Mouse (Mus musculus): ENCODE results near the gene Rps6kl1. TPM values are rescaled to one million over a fixed set of nuclear protein-coding genes. Genes with fewer than 3 reads are reported as not detected.

Gene Rps6kl1
- polyA plus RNA-seq, 1 experiment from 2014 or later, result 0.69 TPM

DNA sequence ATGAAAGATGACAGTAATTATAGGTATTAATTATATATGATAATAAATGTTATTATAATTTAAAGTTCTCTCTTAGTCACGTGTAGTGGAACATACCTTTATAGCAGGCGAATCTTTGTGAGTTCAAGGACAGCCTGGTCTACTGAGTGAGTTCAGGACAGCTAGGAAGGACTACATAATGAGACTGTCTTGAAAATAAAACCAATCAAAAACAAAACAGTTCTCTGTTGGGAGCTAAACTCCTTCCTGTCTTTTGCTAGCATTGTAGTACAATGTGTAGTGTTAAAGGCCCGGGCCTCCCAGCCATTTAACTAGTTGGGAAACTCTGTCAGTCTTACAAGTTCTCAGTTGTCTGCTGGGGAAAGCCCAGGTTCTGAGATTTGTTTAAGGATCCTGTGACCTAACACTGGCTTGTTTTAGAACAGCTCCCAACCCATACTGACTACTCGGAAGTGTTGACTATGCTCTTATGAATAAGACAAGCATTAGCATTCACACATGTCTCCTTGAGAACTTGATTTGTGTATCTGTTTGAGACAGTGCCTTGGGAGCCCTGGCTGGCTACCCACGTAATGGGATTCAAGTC is 49.5 kb downstream of the Rps6kl1 start:
- 77% methylated on average over 5 of the region's 5 CpGs for WGBS
- Histone ChIP-seq H3K4me2 (replicated peaks) (no peak overlapping the region), H3K27me3 (no peaks in the 10 kb centered on the region), H3K9me3 (replicated peaks) (no peaks in the 10 kb centered on the region), H3K9ac (no peak overlapping the region), H3K36me3 (no peaks in the 10 kb centered on the region), H3K4me3 (replicated peaks) (no peak overlapping the region), H3K27ac (replicated peaks) (no peak overlapping the region), H3K4me1 (peaks cover 16% of the 10 kb centered on the region; the same call in 1 of the 2 replicates)
- no peak for ATAC-seq (ENCODE audit: insufficient number of reproducible peaks, low FRiP score, low TSS enrichment, low read depth)

DNA sequence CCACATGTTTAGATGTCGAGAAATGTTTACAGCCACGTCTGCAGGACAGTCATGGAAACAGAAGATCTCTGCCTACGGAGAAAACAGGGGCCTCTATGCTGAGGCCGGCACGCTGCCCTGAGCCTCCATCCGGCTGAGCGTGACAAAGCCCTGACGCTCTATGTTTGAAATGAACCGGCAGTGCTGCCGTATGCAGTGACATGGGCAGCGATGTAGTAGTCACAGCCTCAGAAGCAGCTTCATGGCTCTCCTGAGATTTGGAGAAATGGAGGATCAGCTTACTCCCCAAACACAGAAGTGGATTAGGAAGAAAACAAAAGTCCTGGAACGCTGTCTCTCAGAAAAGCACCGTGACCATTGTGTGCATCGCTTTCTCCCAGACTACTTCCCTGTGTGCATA is 50.1 kb downstream of the Rps6kl1 start:
- Histone ChIP-seq H3K4me1 (peaks cover 11% of the 10 kb centered on the region; the same call in 1 of the 2 replicates), H3K4me3 (replicated peaks) (no peak overlapping the region), H3K9me3 (replicated peaks) (no peaks in the 10 kb centered on the region), H3K4me2 (replicated peaks) (no peak overlapping the region; the same call in 1 of the 2 replicates), H3K27me3 (no peaks in the 10 kb centered on the region), H3K9ac (no peak overlapping the region), H3K27ac (replicated peaks) (peak overlapping the region; percentile 13; the same call in 1 of the 2 replicates), H3K36me3 (no peaks in the 10 kb centered on the region)
- ATAC-seq (ENCODE audit: insufficient number of reproducible peaks, low FRiP score, low TSS enrichment, low read depth), result no peak
- WGBS, result 45% methylated on average over 14 of the region's 14 CpGs

DNA sequence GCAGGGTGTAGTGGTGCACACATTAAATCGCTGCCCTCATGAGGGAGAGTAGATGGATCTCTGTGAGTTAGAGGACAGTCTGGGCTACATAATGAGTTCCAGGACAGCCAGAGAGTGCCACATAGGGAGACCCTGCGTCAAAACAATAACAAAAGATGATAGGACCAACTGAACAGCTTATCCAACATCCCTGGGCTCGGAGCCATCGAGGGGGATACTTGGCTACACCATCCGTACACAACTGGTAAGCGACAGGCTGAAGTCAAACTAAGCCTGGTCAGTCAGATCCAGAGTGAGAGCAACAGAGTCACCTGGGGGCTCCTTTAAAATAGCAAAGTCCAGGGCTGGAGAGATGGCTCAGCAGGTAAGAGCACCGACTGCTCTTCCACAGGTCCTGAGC is 55.2 kb downstream of the Rps6kl1 start:
- Histone ChIP-seq H3K4me3 (replicated peaks) (no peak overlapping the region), H3K27me3 (no peaks in the 10 kb centered on the region), H3K4me2 (replicated peaks) (no peak overlapping the region), H3K4me1 (peaks cover 24% of the 10 kb centered on the region), H3K9me3 (replicated peaks) (no peaks in the 10 kb centered on the region), H3K36me3 (no peaks in the 10 kb centered on the region), H3K27ac (replicated peaks) (no peak overlapping the region), H3K9ac (no peak overlapping the region)
- ATAC-seq (ENCODE audit: insufficient number of reproducible peaks, low FRiP score, low TSS enrichment, low read depth), result no peak
- 77% methylated on average over 7 of the region's 7 CpGs for WGBS

DNA sequence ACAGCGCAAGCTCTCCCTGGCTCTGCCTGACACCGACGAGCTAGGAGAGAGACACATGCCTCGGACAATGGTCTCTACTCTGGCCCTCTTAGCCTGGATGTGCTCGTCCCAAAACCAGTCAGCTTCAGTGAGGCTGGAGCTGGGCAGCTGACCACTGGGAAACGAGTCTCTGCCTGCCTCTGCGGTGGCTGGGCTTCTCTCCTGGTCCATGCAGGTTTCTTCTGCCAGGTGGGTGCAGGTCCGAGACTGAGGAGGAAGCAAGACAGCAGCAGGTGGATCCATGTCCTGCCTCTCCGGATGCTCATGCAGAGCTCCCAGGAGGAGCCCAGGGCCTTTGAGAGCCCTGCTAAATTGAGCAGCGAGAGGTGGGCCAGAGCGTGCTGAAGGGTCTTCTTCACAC is 55.9 kb downstream of the Rps6kl1 start:
- 0 out of 2 replicates have a peak, but pooled peaks have one; percentile 6 for ATAC-seq (ENCODE audit: insufficient number of reproducible peaks, low FRiP score, low TSS enrichment, low read depth)

DNA sequence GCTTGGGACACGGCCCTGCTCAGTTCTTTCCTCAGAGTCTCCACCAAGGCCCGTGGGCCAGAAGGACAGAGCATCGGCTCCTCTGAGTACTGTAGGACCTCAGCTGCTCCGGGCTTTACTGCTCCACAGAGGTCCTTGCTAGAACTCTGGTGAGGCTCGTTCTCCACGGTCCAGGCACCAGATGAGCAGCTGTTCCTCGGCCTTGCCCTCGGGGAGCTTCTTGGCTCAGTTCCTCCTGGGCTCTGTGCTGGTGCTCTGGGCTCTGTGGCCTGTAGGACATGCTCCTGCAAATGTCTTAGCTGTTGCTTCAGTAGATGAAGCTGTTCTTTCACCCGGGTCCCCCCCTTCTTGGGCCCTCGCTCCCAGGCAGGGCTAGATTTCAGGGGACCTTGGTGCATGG is 56.4 kb downstream of the Rps6kl1 start:
- Histone ChIP-seq H3K9me3 (replicated peaks) (no peaks in the 10 kb centered on the region), H3K4me1 (peaks cover 22% of the 10 kb centered on the region), H3K27ac (replicated peaks) (peak overlapping the region; percentile 65), H3K36me3 (0 out of 2 replicates have a peak, but pooled peaks cover 2% of the 10 kb centered on the region), H3K27me3 (no peaks in the 10 kb centered on the region), H3K4me2 (replicated peaks) (no peak overlapping the region), H3K9ac (no peak overlapping the region), H3K4me3 (replicated peaks) (no peak overlapping the region)
- no peak for ATAC-seq (ENCODE audit: insufficient number of reproducible peaks, low FRiP score, low TSS enrichment, low read depth)
- WGBS, result 62% methylated on average over 10 of the region's 10 CpGs

More for the DNA sequence above, 55.9 kb downstream of the Rps6kl1 start:
- Histone ChIP-seq H3K9me3 (replicated peaks) (no peaks in the 10 kb centered on the region), H3K4me1 (peaks cover 22% of the 10 kb centered on the region), H3K27ac (replicated peaks) (no peak overlapping the region; the same call in 1 of the 2 replicates), H3K4me2 (replicated peaks) (no peak overlapping the region), H3K27me3 (no peaks in the 10 kb centered on the region), H3K36me3 (no peaks in the 10 kb centered on the region), H3K4me3 (replicated peaks) (no peak overlapping the region), H3K9ac (no peak overlapping the region)
- WGBS, result 82% methylated on average over 11 of the region's 11 CpGs

DNA sequence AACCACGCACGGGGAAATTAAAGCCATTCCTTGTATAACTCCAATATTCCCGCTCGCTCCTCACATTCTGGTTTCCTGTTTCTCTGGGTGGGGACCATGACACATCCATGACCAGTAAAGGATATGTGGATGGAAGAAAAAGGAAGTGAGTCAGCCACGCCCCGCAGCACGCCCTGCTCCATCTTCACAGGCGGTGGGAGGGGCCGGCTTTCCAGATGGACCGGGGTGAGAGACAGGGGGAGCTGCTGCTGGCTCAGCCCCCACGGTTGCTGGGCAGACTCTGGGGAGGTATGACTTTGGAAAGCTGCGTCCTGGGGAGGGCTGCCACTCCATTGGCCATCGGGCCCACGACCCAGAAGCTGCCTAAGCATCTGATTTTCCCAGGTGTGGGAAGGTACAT is 57.1 kb downstream of the Rps6kl1 start:
- H3K4me2 ChIP-seq (replicated peaks), result 0 out of 2 replicates have a peak overlapping the region, but pooled peaks have one; percentile 17
- H3K27ac ChIP-seq (replicated peaks), result peak overlapping the region; percentile 65
- 21% methylated on average over 14 of the region's 14 CpGs for WGBS

DNA sequence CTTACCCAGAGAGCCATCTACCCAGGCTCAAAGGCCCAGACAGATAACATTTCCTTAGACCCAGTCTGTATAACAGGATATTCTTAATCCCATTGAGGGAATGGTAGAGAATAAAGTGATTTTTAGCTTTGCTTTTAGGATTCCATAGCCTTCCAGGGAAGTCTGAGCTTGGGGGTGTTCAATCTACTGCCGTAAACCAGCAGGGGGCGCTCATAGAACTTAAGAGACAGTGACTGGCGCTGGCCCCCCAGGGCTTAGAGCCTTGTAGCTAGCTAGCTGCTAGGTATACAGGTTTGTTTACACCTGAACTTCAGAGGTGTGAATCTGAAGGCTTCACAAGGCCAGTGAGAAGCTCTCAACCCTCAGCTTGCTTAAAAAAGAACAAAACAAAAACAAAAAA is 58.9 kb downstream of the Rps6kl1 start:
- no peak overlapping the region for H3K9ac ChIP-seq

More for the DNA sequence above, 57.1 kb downstream of the Rps6kl1 start:
- Histone ChIP-seq H3K9me3 (replicated peaks) (no peaks in the 10 kb centered on the region), H3K36me3 (0 out of 2 replicates have a peak, but pooled peaks cover 9% of the 10 kb centered on the region), H3K4me3 (replicated peaks) (no peak overlapping the region), H3K4me1 (peaks cover 22% of the 10 kb centered on the region), H3K9ac (no peak overlapping the region), H3K27me3 (no peaks in the 10 kb centered on the region)
- ATAC-seq (ENCODE audit: insufficient number of reproducible peaks, low FRiP score, low TSS enrichment, low read depth), result peak; percentile 73; the same call in 1 of the 2 replicates

DNA sequence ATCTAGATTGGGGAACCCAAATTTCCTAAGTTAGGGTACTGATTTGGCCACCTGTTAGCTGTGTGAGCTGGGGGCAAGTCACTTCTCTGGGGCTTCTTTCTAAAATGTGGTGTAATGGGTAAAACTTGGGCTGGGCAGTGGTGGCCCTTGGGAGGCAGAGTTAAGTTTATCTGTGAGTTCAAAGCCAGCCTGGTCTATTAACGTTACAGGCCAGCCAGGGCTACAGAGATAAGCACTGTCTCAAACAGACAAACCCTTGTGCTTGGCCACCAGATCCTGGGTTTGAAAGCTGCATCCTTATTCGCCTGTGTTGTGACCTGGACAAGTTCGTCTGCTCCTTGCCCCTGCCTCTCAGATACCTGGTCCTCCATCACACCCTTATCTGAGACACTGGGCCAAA is 59.9 kb downstream of the Rps6kl1 start:
- Histone ChIP-seq H3K9ac (no peak overlapping the region), H3K27me3 (no peaks in the 10 kb centered on the region), H3K27ac (replicated peaks) (no peak overlapping the region), H3K4me2 (replicated peaks) (no peak overlapping the region), H3K4me3 (replicated peaks) (no peak overlapping the region), H3K9me3 (replicated peaks) (no peaks in the 10 kb centered on the region), H3K4me1 (peaks cover 22% of the 10 kb centered on the region), H3K36me3 (peaks cover 26% of the 10 kb centered on the region)
- 84% methylated on average over 3 of the region's 3 CpGs for WGBS
- ATAC-seq (ENCODE audit: insufficient number of reproducible peaks, low FRiP score, low TSS enrichment, low read depth), result no peak

More for the DNA sequence above, 58.9 kb downstream of the Rps6kl1 start:
- no peak overlapping the region for H3K27ac ChIP-seq (replicated peaks)
- no peaks in the 10 kb centered on the region for H3K9me3 ChIP-seq (replicated peaks)
- no peak overlapping the region for H3K4me2 ChIP-seq (replicated peaks)
- ATAC-seq (ENCODE audit: insufficient number of reproducible peaks, low FRiP score, low TSS enrichment, low read depth), result no peak
- no peaks in the 10 kb centered on the region for H3K27me3 ChIP-seq
- WGBS, result 11% methylated on average over 3 of the region's 3 CpGs
- peaks cover 22% of the 10 kb centered on the region for H3K4me1 ChIP-seq
- H3K36me3 ChIP-seq, result peaks cover 26% of the 10 kb centered on the region
- H3K4me3 ChIP-seq (replicated peaks), result no peak overlapping the region

DNA sequence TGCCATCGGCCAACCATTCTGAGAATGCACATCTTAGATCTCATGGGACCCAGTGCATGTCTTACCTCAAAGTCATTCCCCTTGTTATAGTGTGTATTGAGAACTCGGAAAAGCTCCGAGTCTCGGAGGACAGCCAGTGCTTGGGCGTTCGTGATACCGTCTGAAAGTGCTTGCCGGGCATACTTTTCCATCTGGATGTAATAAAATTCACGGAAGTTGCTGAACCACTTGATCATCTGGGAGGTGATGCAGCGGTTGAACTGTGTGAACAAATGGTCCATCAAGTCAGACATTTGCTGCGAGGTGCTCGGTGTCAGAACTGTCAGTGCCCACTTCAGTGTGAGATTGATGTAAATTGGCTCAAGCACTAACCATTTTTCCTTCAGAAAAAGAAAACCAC is 63.2 kb downstream of the Rps6kl1 start:
- Histone ChIP-seq H3K27ac (replicated peaks) (no peak overlapping the region), H3K4me2 (replicated peaks) (no peak overlapping the region), H3K4me1 (0 out of 2 replicates have a peak, but pooled peaks cover 6% of the 10 kb centered on the region), H3K9me3 (replicated peaks) (no peaks in the 10 kb centered on the region), H3K9ac (no peak overlapping the region), H3K4me3 (replicated peaks) (no peak overlapping the region), H3K36me3 (peaks cover 26% of the 10 kb centered on the region), H3K27me3 (no peaks in the 10 kb centered on the region)
- WGBS, result 70% methylated on average over 12 of the region's 12 CpGs
- no peak for ATAC-seq (ENCODE audit: insufficient number of reproducible peaks, low FRiP score, low TSS enrichment, low read depth)

Other genes with a start within 250 kb of the Rps6kl1 start
- gene Fcf1, start 180.4 kb downstream of the Rps6kl1 start, polyA plus RNA-seq (2015; fragmentation: Nextera tagmentation; extraction: Ambion mirVana), result 125 and 130 TPM in 2 replicates
- 10.8 and 11.0 TPM in 2 replicates for gene Arel1, start 180.4 kb downstream of the Rps6kl1 start, polyA plus RNA-seq (2015; fragmentation: Nextera tagmentation; extraction: Ambion mirVana)
- 29.2 and 30.5 TPM in 2 replicates for gene Ylpm1, start 154.9 kb downstream of the Rps6kl1 start, polyA plus RNA-seq (2015; fragmentation: Nextera tagmentation; extraction: Ambion mirVana)
- 3.1 and 4.0 TPM in 2 replicates for gene Prox2, start 40.5 kb downstream of the Rps6kl1 start, polyA plus RNA-seq (2015; fragmentation: Nextera tagmentation; extraction: Ambion mirVana)
- 105 and 106 TPM in 2 replicates for gene Dlst, start 40.4 kb downstream of the Rps6kl1 start, polyA plus RNA-seq (2015; fragmentation: Nextera tagmentation; extraction: Ambion mirVana)
- 15.3 and 15.9 TPM in 2 replicates for gene Pgf, start 26.5 kb upstream of the Rps6kl1 start, polyA plus RNA-seq (2015; fragmentation: Nextera tagmentation; extraction: Ambion mirVana)
- gene Eif2b2, start 68.2 kb upstream of the Rps6kl1 start, polyA plus RNA-seq (2015; fragmentation: Nextera tagmentation; extraction: Ambion mirVana), result 91.1 and 94.6 TPM in 2 replicates
- 7.5 and 8.4 TPM in 2 replicates for gene Mlh3, start 119.3 kb upstream of the Rps6kl1 start, polyA plus RNA-seq (2015; fragmentation: Nextera tagmentation; extraction: Ambion mirVana)
- gene Acyp1, start 137.2 kb upstream of the Rps6kl1 start, polyA plus RNA-seq (2015; fragmentation: Nextera tagmentation; extraction: Ambion mirVana), result 50.8 and 60.2 TPM in 2 replicates
- 1.7 and 2.4 TPM in 2 replicates for gene Zc2hc1c, start 137.3 kb upstream of the Rps6kl1 start, polyA plus RNA-seq (2015; fragmentation: Nextera tagmentation; extraction: Ambion mirVana)
- 23.9 and 25.4 TPM in 2 replicates for gene Nek9, start 188.1 kb upstream of the Rps6kl1 start, polyA plus RNA-seq (2015; fragmentation: Nextera tagmentation; extraction: Ambion mirVana)
- 322 and 334 TPM in 2 replicates for gene Tmed10, start 223.6 kb upstream of the Rps6kl1 start, polyA plus RNA-seq (2015; fragmentation: Nextera tagmentation; extraction: Ambion mirVana)